ENCODE assay signal across 25 mouse cellular contexts in genomic region chrX:13668867-13669266, GRCm38 (mm10). TPM values are rescaled to one million over a fixed set of nuclear protein-coding genes. Genes with fewer than 3 reads are reported as not detected.
A peak's percentile ranks its signal among the peaks of the same experiment; 100 is the strongest.
DNase-seq lines count a peak whose midpoint lies in the region; ATAC-seq and TF ChIP-seq lines count a peak whose summit lies in the region.
"Had no signal": no experiment of that assay in that cellular context is flagged by ENCODE, and none has a peak within 500 bp of the region (broad histone marks: within the 10 kb centered on the region; RNA-seq: fewer than 3 reads in every experiment).

No protein-coding gene starts in this region.

- no peak for TF ChIP-seq POLR2A in thymus, adult 2 months (IDR thresholded peaks at IDR 0.05; ENCODE audit: control insufficient read depth, extremely low read depth, insufficient read depth, low read length, poor library complexity)

- no peaks in the 10 kb centered on the region for H3K9me3 ChIP-seq in liver, embryonic 14.5 days (ENCODE audit: control insufficient read depth, low read length)
- H3K9me3 ChIP-seq: embryonic facial prominence, embryonic 12.5 days; forebrain, embryonic 12.5 days; heart, embryonic 15.5 days; hindbrain, embryonic 10.5 days had no signal

- H3K4me3 ChIP-seq in thymus, adult 2 months (ENCODE audit: control insufficient read depth, insufficient read depth, low read length): no peak overlapping the region
- H3K4me3 ChIP-seq in liver, embryonic 14.5 days (ENCODE audit: insufficient read depth in 1 of 2, low read depth in 2 of 2, low read length in 2 of 2): no peak overlapping the region
- H3K4me3 ChIP-seq: embryonic facial prominence, embryonic 12.5 days; forebrain, embryonic 12.5 days; heart, adult 2 months; heart, embryonic 15.5 days; hindbrain, embryonic 10.5 days had no signal

- no peaks in the 10 kb centered on the region for H3K27me3 ChIP-seq in thymus, adult 2 months (ENCODE audit: control insufficient read depth, insufficient read depth, low read length)
- no peaks in the 10 kb centered on the region for H3K27me3 ChIP-seq in liver, embryonic 14.5 days (ENCODE audit: control insufficient read depth, insufficient read depth, low read length)
- H3K27me3 ChIP-seq: embryonic facial prominence, embryonic 12.5 days; forebrain, embryonic 12.5 days; heart, embryonic 15.5 days had no signal

- peak; percentile 74 for ATAC-seq in liver, embryonic 14.5 days (ENCODE audit: insufficient read depth)
- peak; percentile 86 for ATAC-seq in megakaryocyte progenitor cell, adult 5-6 weeks (replicated peaks; ENCODE audit: poor library complexity)
- ATAC-seq: CD4-positive, CD25-positive, alpha-beta regulatory T cell, adult 4 months; forebrain, embryonic 16.5 days; Patski had no signal

- intact Hi-C loops in left cerebral cortex, postnatal 4 days (cut with DNase I): no loop called here

- DNase-seq in thymus, postnatal 25 days: peak; percentile 6
- no peak for DNase-seq in thymus, adult 2 months
- DNase-seq in liver, embryonic 14.5 days (ENCODE audit: low read depth in 3 of 3, low spot score in 3 of 3): peak in 2 of 3 experiments; percentile 27 to 31
- DNase-seq in cerebellum, adult 11 months: no peak
- no peak for DNase-seq in T-cell, adult 2 months (ENCODE audit: low spot score)
- DNase-seq in left cerebral cortex, postnatal 4 days: no peak
- DNase-seq: adrenal gland, adult 2 months; adrenal gland, postnatal 25 days; B cell, adult 2 months; cerebellum, adult 8-10 months; cerebellum, postnatal 25 days; gastrocnemius, postnatal 10 days; heart, adult 2 months; heart, postnatal 14 days had no signal

- H3K9ac ChIP-seq in liver, embryonic 14.5 days (replicated peaks): no peak overlapping the region
- H3K9ac ChIP-seq: embryonic facial prominence, embryonic 12.5 days; forebrain, embryonic 12.5 days; heart, embryonic 15.5 days; hindbrain, embryonic 14.5 days had no signal

- H3K36me3 ChIP-seq in thymus, adult 2 months (ENCODE audit: control insufficient read depth, insufficient read depth, low read length): no peaks in the 10 kb centered on the region
- H3K36me3 ChIP-seq in liver, embryonic 14.5 days (replicated peaks; ENCODE audit: control insufficient read depth, insufficient read depth, low read depth): no peaks in the 10 kb centered on the region
- H3K36me3 ChIP-seq: embryonic facial prominence, embryonic 12.5 days; forebrain, embryonic 12.5 days; heart, embryonic 15.5 days; hindbrain, embryonic 10.5 days had no signal

- H3K27ac ChIP-seq in thymus, adult 2 months (ENCODE audit: control insufficient read depth, insufficient read depth, low read length): no peak overlapping the region
- H3K27ac ChIP-seq in liver, embryonic 14.5 days: no peak overlapping the region
- H3K27ac ChIP-seq: embryonic facial prominence, embryonic 12.5 days; forebrain, embryonic 12.5 days; heart, adult 2 months; heart, embryonic 15.5 days; hindbrain, embryonic 10.5 days; hindbrain, embryonic 14.5 days had no signal

- TF ChIP-seq EP300 in liver, embryonic 14.5 days (IDR thresholded peaks at IDR 0.05; ENCODE audit: low read depth): peak; percentile 79

- H3K4me2 ChIP-seq in liver, embryonic 14.5 days (ENCODE audit: low read depth): no peak overlapping the region
- H3K4me2 ChIP-seq: embryonic facial prominence, embryonic 12.5 days; forebrain, embryonic 12.5 days; heart, embryonic 11.5 days; heart, embryonic 15.5 days; hindbrain, embryonic 14.5 days had no signal

- H3K4me1 ChIP-seq in thymus, adult 2 months (replicated peaks; ENCODE audit: control insufficient read depth, insufficient read depth, low read length): no peaks in the 10 kb centered on the region
- H3K4me1 ChIP-seq in liver, embryonic 14.5 days (replicated peaks; ENCODE audit: control insufficient read depth in 2 of 2, insufficient read depth in 2 of 2, low read length in 1 of 2): peaks cover 0 to 4% of the 10 kb centered on the region in 2 experiments; a peak in 2 of 4 replicates
- H3K4me1 ChIP-seq: embryonic facial prominence, embryonic 12.5 days; forebrain, embryonic 12.5 days; heart, embryonic 15.5 days; hindbrain, embryonic 10.5 days had no signal

- 5% methylated on average over 5 of the region's 5 CpGs for WGBS in thymus, adult 2 months
- WGBS in liver, embryonic 14.5 days (ENCODE audit: insufficient replicate concordance): 22% methylated on average over 5 of the region's 5 CpGs

- no peak for TF ChIP-seq CTCF in thymus, adult 2 months (IDR thresholded peaks at IDR 0.05; ENCODE audit: borderline replicate concordance, control insufficient read depth, extremely low read depth, insufficient read depth, low read length, poor library complexity)
- TF ChIP-seq CTCF in liver, embryonic 14.5 days (IDR thresholded peaks at IDR 0.05; ENCODE audit: low read depth): no peak

RNA-seq across cellular contexts. Expression of gene Gpr82, which starts 7.7 kb away (rescaled TPM):
- 0.05 TPM in 1 of 2 replicates, not detected in the other for polyA plus RNA-seq in thymus, adult 2 months (2012; rRNA removed)
- not detected in 2 replicates for polyA plus RNA-seq in liver, embryonic 14.5 days (2012; rRNA removed)
- not detected in 2 replicates for polyA plus RNA-seq in liver, embryonic 14.5 days (2014; fragmentation: Nextera tagmentation; extraction: Ambion mirVana)
- total RNA-seq in megakaryocyte progenitor cell, adult 5-6 weeks (2015): not detected in 2 replicates
- total RNA-seq in megakaryocyte progenitor cell, adult 5-6 weeks (2017): not detected in 2 replicates
- total RNA-seq in left cerebral cortex, postnatal 4 days (2021): not detected
- total RNA-seq: adrenal gland, adult 2 months; adrenal gland, postnatal 25 days; gastrocnemius, postnatal 10 days; gastrocnemius, postnatal 4 days; heart, adult 2 months; heart, postnatal 14 days had no signal
- polyA plus RNA-seq: adrenal gland, adult 2 months; heart, adult 2 months; Patski had no signal

RNA-seq across cellular contexts. Expression of gene Gpr34, which starts 37.0 kb away (rescaled TPM):
- 0.27 and 0.43 TPM in 2 replicates for polyA plus RNA-seq in thymus, adult 2 months (2012; rRNA removed)
- 0.12 and 0.13 TPM in 2 replicates for polyA plus RNA-seq in liver, embryonic 14.5 days (2012; rRNA removed)
- 0.09 and 0.56 TPM in 2 replicates for polyA plus RNA-seq in liver, embryonic 14.5 days (2014; fragmentation: Nextera tagmentation; extraction: Ambion mirVana)
- total RNA-seq in megakaryocyte progenitor cell, adult 5-6 weeks (2015): 0.12 and 0.68 TPM in 2 replicates
- 0.17 and 0.41 TPM in 2 replicates for total RNA-seq in megakaryocyte progenitor cell, adult 5-6 weeks (2017)
- total RNA-seq in left cerebral cortex, postnatal 4 days (2021): 1 to 10 TPM; 4.0 to 4.1 TPM
- polyA plus RNA-seq: adrenal gland, adult 2 months; Patski had no signal

Comparison
In these comparisons a context has a peak if more than half of its experiments do, and no peak if none do; other contexts are left out.
1. DNase-seq: peak in thymus, postnatal 25 days (single experiment) and liver, embryonic 14.5 days (2 of 3); none in thymus, adult 2 months (single experiment), cerebellum, adult 11 months (single experiment), T-cell, adult 2 months (single experiment) and left cerebral cortex, postnatal 4 days (single experiment).